Mouse (Mus musculus) kidney, embryonic 14.5 days (tissue): Measurements from ENCODE around the gene Clic4. TPM values are rescaled to one million over a fixed set of nuclear protein-coding genes. Genes with fewer than 3 reads are reported as not detected.

Source experiments
- ATAC-seq: fragments of 200-750 bp; cut with Nextera tagmentation; 2 replicates; pipeline ENCODE4 v1.8.0; 2017; ENCODE audit warnings: moderate number of reproducible peaks, mild to moderate bottlenecking, moderate TSS enrichment, moderate library complexity; ENCODE audit not compliant: low FRiP score, low TSS enrichment
- H3K27ac ChIP-seq: fragments of 300-500 bp; sonication (generic); 2 replicates; pipeline ENCODE4 v1.5.1; 2014; ENCODE audit warnings: low read depth, mild to moderate bottlenecking, low read length, moderate library complexity, mixed read lengths
- H3K27me3 ChIP-seq: fragments of 300-500 bp; sonication (generic); 2 replicates; pipeline ENCODE4 v1.6.1; 2014; ENCODE audit warnings: mild to moderate bottlenecking, low read length; ENCODE audit not compliant: control insufficient read depth, insufficient read depth
- H3K36me3 ChIP-seq: fragments of 300-500 bp; sonication (generic); 2 replicates; pipeline ENCODE4 v1.6.1; 2014; ENCODE audit warnings: low read length, mixed read lengths; ENCODE audit not compliant: control insufficient read depth, insufficient read depth
- H3K4me1 ChIP-seq: fragments of 300-500 bp; sonication (generic); 2 replicates; pipeline ENCODE4 v1.6.1; 2014; ENCODE audit warnings: low read length, mixed read lengths; ENCODE audit not compliant: control insufficient read depth, insufficient read depth
- H3K4me2 ChIP-seq: fragments of 300-500 bp; sonication (generic); replicated peaks from 2 replicates; pipeline ENCODE4 v1.6.1; 2014; ENCODE audit warnings: low read depth, mild to moderate bottlenecking, low read length
- H3K4me3 ChIP-seq: fragments of 300-500 bp; sonication (generic); 2 replicates; pipeline ENCODE4 v1.5.1; 2014; ENCODE audit warnings: mild to moderate bottlenecking, low read length
- H3K9ac ChIP-seq: fragments of 300-500 bp; sonication (generic); 2 replicates; pipeline ENCODE4 v1.6.1; 2014; ENCODE audit warnings: low read depth, mild to moderate bottlenecking, low read length, moderate library complexity
- H3K9me3 ChIP-seq: fragments of 300-500 bp; sonication (generic); 2 replicates; pipeline ENCODE4 v1.6.1; 2016; ENCODE audit warnings: low read length; ENCODE audit not compliant: control insufficient read depth
- WGBS: fragments of 180-500 bp; shearing (Covaris S2); extraction: QIAGEN DNeasy Blood & Tissue Kit; methylation state at CpG from one replicate; pipeline ENCODE4 v1.1.7; 2014; 5-methylcytosine and 5-hydroxymethylcytosine counted together
- polyA plus RNA-seq: library from polyadenylated mRNA; unstranded; fragments of >200 nt; fragmentation: Nextera tagmentation; extraction: Ambion mirVana; gene quantifications from 2 replicates; pipeline ENCODE4 v1.2.1, GENCODE M21; 2014

The Clic4 gene
- polyA plus RNA-seq, 1 experiment from 2014 or later: 132 TPM

DNA sequence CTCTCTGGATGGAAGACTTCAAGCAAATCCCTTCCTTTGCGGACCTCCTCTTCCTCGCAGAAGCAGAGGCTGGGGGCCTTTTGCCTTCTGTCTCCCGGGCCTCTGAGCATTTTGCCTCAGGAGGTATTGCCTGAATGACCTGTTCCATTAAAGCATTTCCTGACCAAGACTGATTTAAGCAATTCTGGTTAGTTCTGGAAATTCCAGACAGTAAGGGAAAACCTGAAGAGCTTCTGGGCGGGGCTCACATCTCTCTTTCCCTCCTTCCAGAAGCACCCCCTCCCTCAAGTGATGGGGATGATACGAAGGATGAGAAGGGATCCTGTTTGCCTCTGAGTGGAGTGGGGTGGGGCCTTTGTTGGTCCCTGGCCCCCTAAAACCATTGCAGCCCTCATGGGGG is 37.1 kb upstream of the Clic4 start:
- H3K4me1 ChIP-seq: peaks cover 21% of the 10 kb centered on the region
- 43% methylated on average over 5 of the region's 5 CpGs for WGBS
- no peak overlapping the region for H3K27ac ChIP-seq
- no peak overlapping the region for H3K4me3 ChIP-seq
- H3K36me3 ChIP-seq: peaks cover 2% of the 10 kb centered on the region; the same call in 1 of the 2 replicates
- H3K9me3 ChIP-seq: no peaks in the 10 kb centered on the region
- no peak overlapping the region for H3K9ac ChIP-seq
- no peaks in the 10 kb centered on the region for H3K27me3 ChIP-seq
- no peak for ATAC-seq
- no peak overlapping the region for H3K4me2 ChIP-seq

DNA sequence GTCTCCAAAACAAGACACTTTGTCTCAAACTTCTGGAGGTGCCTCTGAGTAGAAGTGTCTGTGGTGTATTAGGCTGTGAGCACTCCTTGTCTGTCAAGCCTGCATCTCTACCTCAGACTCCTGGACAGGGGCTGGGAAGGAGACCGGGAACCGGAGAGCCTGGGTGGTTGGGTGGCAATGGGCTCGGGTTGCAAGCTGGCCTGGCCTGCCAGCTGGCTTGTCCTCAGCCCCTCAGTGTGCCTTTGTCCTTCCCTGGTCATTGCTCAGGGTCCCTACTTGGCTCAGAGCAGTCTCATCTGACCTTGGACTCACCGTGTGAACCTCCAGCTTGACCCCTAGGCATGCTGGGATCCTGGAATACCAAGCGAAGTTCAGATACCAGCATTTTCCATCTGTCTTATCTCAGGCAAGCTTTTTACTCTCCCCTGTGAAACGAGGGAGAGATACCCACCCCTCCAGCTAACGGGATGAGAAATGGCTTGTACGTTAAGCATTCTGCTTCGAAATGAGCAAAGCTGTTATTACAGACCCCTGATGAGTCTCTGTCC is 36.6 kb upstream of the Clic4 start:
- H3K27me3 ChIP-seq: no peaks in the 10 kb centered on the region
- no peaks in the 10 kb centered on the region for H3K9me3 ChIP-seq
- no peak overlapping the region for H3K9ac ChIP-seq
- H3K4me1 ChIP-seq: peaks cover 21% of the 10 kb centered on the region
- H3K27ac ChIP-seq: no peak overlapping the region; the same call in 1 of the 2 replicates
- ATAC-seq: no peak
- no peaks in the 10 kb centered on the region for H3K36me3 ChIP-seq
- WGBS: 55% methylated on average over 9 of the region's 9 CpGs
- no peak overlapping the region for H3K4me2 ChIP-seq
- H3K4me3 ChIP-seq: no peak overlapping the region

DNA sequence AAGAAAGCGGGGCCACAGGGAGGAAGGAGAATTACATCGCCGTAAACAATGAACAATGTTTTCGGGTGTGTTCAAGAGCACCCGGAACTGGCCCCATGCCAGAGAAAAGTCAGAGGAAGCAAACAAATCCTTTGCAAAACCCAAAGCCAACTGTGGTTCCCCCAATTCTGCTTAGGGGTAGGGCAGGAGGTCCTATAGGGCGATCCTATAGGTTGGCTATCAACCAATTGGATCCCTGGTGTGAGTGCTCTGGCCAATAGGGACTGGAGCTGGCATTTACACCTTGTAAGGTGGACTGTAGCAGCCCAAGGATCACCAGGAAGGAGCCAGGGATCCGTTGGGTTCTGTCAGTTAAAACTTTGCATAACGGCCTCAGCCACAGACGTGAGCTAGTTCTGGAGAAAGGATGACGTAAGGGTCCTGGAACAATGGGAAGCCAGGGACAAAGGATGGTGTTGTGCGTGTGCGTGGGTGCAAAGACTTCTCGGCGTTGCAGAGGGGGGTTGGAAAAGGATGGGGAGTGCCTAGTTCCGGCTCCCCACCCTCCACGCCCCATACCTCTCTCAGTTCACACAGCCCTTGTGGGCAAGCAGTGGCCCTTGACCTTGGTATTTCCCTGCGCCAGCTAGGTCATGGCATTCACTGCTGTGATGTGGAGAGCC is 34.5 kb upstream of the Clic4 start:
- peaks cover 6% of the 10 kb centered on the region; the same call in 1 of the 2 replicates for H3K4me1 ChIP-seq
- H3K27ac ChIP-seq: no peak overlapping the region
- no peak overlapping the region for H3K4me3 ChIP-seq
- ATAC-seq: peak; percentile 26; the same call in 1 of the 2 replicates
- H3K9me3 ChIP-seq: no peaks in the 10 kb centered on the region
- no peaks in the 10 kb centered on the region for H3K36me3 ChIP-seq
- no peaks in the 10 kb centered on the region for H3K27me3 ChIP-seq
- 50% methylated on average over 17 of the region's 17 CpGs for WGBS
- no peak overlapping the region for H3K9ac ChIP-seq
- H3K4me2 ChIP-seq: 0 out of 2 replicates have a peak overlapping the region, but pooled peaks have one; percentile 10

DNA sequence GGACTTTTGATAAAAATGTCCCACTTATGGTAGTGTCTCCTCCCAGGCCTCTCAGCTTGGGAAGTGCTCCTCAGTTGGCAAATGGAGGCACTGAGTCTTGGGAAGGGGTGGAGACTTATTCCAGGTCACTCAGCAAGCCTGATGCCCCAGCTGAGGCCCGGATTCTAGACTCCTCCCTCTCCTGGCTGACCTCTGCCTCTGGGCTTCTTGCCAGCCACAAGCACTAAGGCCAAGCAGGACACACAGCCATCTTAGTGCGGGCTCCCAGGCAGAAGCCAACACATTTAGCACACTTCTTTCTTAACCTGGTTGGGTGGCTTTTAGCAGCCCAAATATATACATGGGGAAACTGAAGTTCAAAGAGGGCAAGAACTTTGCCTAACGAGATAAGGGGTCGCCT is 33.9 kb upstream of the Clic4 start:
- no peak overlapping the region for H3K4me3 ChIP-seq
- WGBS: 52% methylated on average over 4 of the region's 4 CpGs
- H3K4me1 ChIP-seq: peaks cover 6% of the 10 kb centered on the region; the same call in 1 of the 2 replicates
- ATAC-seq: no peak
- no peak overlapping the region for H3K9ac ChIP-seq
- H3K36me3 ChIP-seq: no peaks in the 10 kb centered on the region
- no peak overlapping the region for H3K27ac ChIP-seq
- no peaks in the 10 kb centered on the region for H3K27me3 ChIP-seq
- no peaks in the 10 kb centered on the region for H3K9me3 ChIP-seq
- H3K4me2 ChIP-seq: no peak overlapping the region

DNA sequence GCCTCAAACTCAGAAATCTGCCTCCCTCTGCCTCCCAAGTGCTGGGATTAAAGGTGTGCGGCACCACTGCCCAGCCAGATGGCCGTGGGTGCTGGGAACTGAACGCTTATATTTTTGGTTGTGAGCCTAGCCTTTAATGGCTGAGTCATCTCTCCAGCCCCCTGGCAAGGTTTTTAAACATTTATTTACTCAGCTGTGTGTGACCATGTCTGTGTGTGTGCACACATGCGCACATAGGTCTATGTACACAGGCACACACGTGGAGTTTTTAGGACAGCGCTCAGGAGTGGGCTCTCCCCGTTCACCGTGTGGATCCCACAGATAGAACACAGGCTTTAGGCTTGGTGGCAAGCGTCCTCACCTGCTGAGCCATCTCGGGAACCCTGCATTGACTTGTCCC is 29.6 kb upstream of the Clic4 start:
- no peak overlapping the region for H3K4me2 ChIP-seq
- 0 out of 2 replicates have a peak, but pooled peaks cover 6% of the 10 kb centered on the region for H3K4me1 ChIP-seq
- no peaks in the 10 kb centered on the region for H3K36me3 ChIP-seq
- no peak overlapping the region for H3K27ac ChIP-seq
- H3K9ac ChIP-seq: no peak overlapping the region
- H3K27me3 ChIP-seq: no peaks in the 10 kb centered on the region
- no peak for ATAC-seq
- H3K9me3 ChIP-seq: no peaks in the 10 kb centered on the region
- WGBS: 88% methylated on average over 10 of the region's 10 CpGs
- H3K4me3 ChIP-seq: no peak overlapping the region

DNA sequence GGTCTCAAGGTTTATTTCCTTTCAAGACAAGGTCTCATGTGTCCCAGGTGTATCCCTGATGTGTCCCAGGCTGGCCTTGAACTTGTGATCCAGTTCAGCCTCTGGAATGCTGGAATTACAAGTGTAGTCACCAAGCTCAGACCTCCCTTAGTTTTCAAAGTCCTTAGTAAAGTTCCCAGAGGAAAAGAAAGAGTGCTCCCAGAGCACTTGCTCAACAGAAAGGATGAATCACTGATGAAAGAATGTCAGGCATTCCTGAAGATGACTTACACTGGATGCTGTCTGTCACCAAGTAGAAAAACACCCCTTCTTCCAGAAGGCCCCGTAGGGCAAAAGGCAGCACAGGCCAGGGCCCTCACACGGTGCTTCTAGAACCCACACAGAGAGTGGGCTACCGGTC is 28.6 kb upstream of the Clic4 start:
- no peak overlapping the region for H3K27ac ChIP-seq
- H3K4me3 ChIP-seq: no peak overlapping the region
- H3K4me1 ChIP-seq: 0 out of 2 replicates have a peak, but pooled peaks cover 3% of the 10 kb centered on the region
- no peak for ATAC-seq
- H3K4me2 ChIP-seq: no peak overlapping the region
- H3K36me3 ChIP-seq: no peaks in the 10 kb centered on the region
- no peaks in the 10 kb centered on the region for H3K9me3 ChIP-seq
- H3K9ac ChIP-seq: no peak overlapping the region
- WGBS: 76% methylated on average over 3 of the region's 3 CpGs
- H3K27me3 ChIP-seq: no peaks in the 10 kb centered on the region

DNA sequence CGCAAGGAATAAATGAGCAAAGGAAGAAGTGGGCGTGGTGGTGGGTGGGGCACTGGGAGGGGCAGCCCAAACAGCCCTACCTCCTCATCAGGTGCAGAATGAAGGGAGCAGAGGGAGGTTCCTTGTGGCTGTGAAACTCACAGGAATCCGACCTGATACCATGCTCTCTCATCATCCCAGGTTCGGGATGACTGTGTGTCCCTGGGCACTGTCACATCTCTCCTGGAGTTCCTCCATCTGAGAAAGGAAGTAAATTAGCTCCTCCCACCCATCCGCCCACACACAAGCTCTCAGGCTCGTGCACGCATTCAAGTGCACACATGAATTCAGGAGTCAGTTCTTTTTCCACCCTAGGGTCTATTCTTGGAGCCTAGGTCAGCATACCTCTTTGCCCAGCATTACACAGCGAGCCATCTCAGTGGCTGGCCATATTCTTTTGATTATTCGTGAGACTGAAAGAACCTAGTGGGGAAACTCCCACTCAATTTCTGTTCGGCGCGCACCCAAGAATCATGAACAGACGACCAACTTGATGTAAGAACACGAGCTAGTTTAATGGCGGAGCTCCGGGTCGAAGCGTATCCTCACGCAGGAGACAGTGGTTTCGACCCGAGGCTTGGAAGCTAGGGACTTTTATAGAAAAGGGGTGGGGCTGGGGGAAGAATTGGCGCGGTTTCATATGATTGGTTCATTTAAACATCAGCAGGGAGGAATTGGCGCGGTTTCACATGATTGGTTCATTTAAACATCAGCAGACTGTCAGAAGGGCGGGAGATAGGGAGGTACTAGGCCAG is 27.8 kb upstream of the Clic4 start:
- H3K4me3 ChIP-seq: no peak overlapping the region
- no peak overlapping the region for H3K9ac ChIP-seq
- no peak overlapping the region for H3K27ac ChIP-seq
- H3K27me3 ChIP-seq: no peaks in the 10 kb centered on the region
- no peaks in the 10 kb centered on the region for H3K36me3 ChIP-seq
- H3K4me2 ChIP-seq: no peak overlapping the region
- H3K9me3 ChIP-seq: no peaks in the 10 kb centered on the region
- no peak for ATAC-seq
- 89% methylated on average over 26 of the region's 26 CpGs for WGBS
- 0 out of 2 replicates have a peak, but pooled peaks cover 3% of the 10 kb centered on the region for H3K4me1 ChIP-seq

DNA sequence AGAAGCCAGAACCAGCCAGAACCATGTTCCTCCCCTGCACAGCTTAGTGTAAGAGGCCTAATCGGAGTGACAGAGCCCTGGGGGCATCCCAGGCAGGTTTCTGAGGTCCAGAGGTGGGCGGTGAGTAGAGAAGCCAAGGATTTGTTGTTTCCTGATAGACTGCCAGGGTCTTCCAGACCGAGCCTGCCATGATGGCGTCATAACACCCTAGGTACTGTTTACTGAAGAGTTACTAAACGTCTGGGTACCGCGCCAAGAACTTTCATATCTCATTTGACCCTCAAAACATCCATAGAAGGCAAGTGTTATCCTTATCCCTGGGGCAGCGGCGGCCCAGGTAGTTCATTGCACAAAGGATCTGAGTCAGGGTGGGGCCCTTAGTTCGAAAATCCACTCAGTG is 26.1 kb upstream of the Clic4 start:
- Histone ChIP-seq H3K27me3 (no peaks in the 10 kb centered on the region), H3K27ac (no peak overlapping the region), H3K9ac (no peak overlapping the region), H3K9me3 (no peaks in the 10 kb centered on the region), H3K4me2 (no peak overlapping the region), H3K36me3 (no peaks in the 10 kb centered on the region), H3K4me1 (0 out of 2 replicates have a peak, but pooled peaks cover 6% of the 10 kb centered on the region), H3K4me3 (no peak overlapping the region)
- ATAC-seq: no peak
- WGBS: 89% methylated on average over 10 of the region's 10 CpGs
